In the genomic region with DNA sequence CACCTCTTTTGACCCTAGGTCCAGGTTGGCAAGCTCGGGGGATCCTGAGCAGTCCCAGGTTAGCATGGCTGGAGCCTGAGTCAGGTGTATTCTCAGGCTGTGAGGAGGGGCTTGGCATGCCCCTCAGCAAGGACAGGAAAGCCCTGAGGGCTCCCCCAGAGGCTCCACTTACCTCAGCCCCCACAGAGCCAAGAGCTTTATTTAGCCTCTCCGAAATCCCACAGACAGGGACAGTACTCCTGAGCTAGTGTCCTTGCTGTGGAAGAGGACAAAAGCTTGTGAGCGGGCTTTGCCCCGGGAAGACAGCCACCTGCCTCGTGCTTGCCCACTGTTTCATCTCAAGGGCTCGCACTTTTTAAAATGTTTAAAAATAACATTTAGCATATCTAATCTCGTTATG, we compare ENCODE assay signal across 29 mouse cellular contexts.
A peak's percentile ranks its signal among the peaks of the same experiment; 100 is the strongest.
DNase-seq lines count a peak whose midpoint lies in the region; ATAC-seq and TF ChIP-seq lines count a peak whose summit lies in the region.
"Had no signal": no experiment of that assay in that cellular context is flagged by ENCODE, and none has a peak within 500 bp of the region (broad histone marks: within the 10 kb centered on the region; RNA-seq: fewer than 3 reads in every experiment).

No protein-coding gene starts in this region.

- H3K9me3 ChIP-seq in heart, embryonic 11.5 days (replicated peaks; ENCODE audit: control insufficient read depth, low read length), result no peaks in the 10 kb centered on the region
- no peaks in the 10 kb centered on the region for H3K9me3 ChIP-seq in hindbrain, embryonic 10.5 days
- H3K9me3 ChIP-seq: embryonic facial prominence, embryonic 13.5 days; forebrain, embryonic 12.5 days; heart, embryonic 13.5 days; hindbrain, embryonic 15.5 days; limb, embryonic 12.5 days; midbrain, embryonic 10.5 days had no signal

- H3K27ac ChIP-seq in heart, adult 2 months, result peak overlapping the region; percentile 89
- no peak overlapping the region for H3K27ac ChIP-seq in heart, embryonic 11.5 days (ENCODE audit: low read depth, low read length)
- no peak overlapping the region for H3K27ac ChIP-seq in hindbrain, embryonic 10.5 days
- H3K27ac ChIP-seq: embryonic facial prominence, embryonic 13.5 days; forebrain, embryonic 12.5 days; heart, embryonic 13.5 days; hindbrain, embryonic 15.5 days; limb, embryonic 12.5 days; midbrain, embryonic 10.5 days; stomach, postnatal 0 days had no signal

- no peaks in the 10 kb centered on the region for H3K79me2 ChIP-seq in heart, adult 2 months (replicated peaks; ENCODE audit: control insufficient read depth, insufficient read depth, low read length)

- no peaks in the 10 kb centered on the region for H3K27me3 ChIP-seq in heart, adult 2 months (ENCODE audit: control insufficient read depth, insufficient read depth, low read length)
- H3K27me3 ChIP-seq in heart, embryonic 11.5 days (ENCODE audit: control insufficient read depth, insufficient read depth, low read length), result no peaks in the 10 kb centered on the region
- H3K27me3 ChIP-seq in hindbrain, embryonic 10.5 days (ENCODE audit: insufficient read depth, poor library complexity, severe bottlenecking), result no peaks in the 10 kb centered on the region
- H3K27me3 ChIP-seq: embryonic facial prominence, embryonic 13.5 days; forebrain, embryonic 12.5 days; hindbrain, embryonic 15.5 days; limb, embryonic 12.5 days had no signal

- H3K9ac ChIP-seq in heart, adult 2 months (ENCODE audit: low read depth, low read length), result peak overlapping the region; percentile 33; the same call in 1 of the 2 replicates
- no peak overlapping the region for H3K9ac ChIP-seq in heart, embryonic 11.5 days (ENCODE audit: low read depth, low read length)
- H3K9ac ChIP-seq: embryonic facial prominence, embryonic 13.5 days; forebrain, embryonic 12.5 days; heart, embryonic 13.5 days; hindbrain, embryonic 15.5 days; limb, embryonic 12.5 days; liver, postnatal 0 days had no signal

- ATAC-seq in frontal cortex, adult (ENCODE audit: low TSS enrichment), result peak; percentile 80
- no peak for ATAC-seq in heart, embryonic 11.5 days (replicated peaks; ENCODE audit: insufficient number of reproducible peaks, low FRiP score, low TSS enrichment)
- ATAC-seq: activated CD4-positive, CD25-positive, alpha-beta regulatory T cell, adult 4 months; liver, postnatal 0 days; lung, postnatal 0 days; midbrain, embryonic 16.5 days had no signal

- intact Hi-C loops in heart, adult 2 months (cut with DNase I), result loop anchor here (2.0 to 10.0 kb wide), 3 partner anchors 74 to 450 kb away; no protein-coding TSS in a partner anchor
- intact Hi-C loops in heart, postnatal 14 days (cut with DNase I), result loop anchor here (5.0 kb wide), 1 partner anchor 449 kb away; no protein-coding TSS in a partner anchor

- H3K4me1 ChIP-seq in heart, adult 2 months (ENCODE audit: control insufficient read depth, insufficient read depth, low read length), result no peaks in the 10 kb centered on the region
- H3K4me1 ChIP-seq in heart, embryonic 11.5 days (ENCODE audit: control insufficient read depth, insufficient read depth, low read length), result peaks cover 5% of the 10 kb centered on the region
- peaks cover 7% of the 10 kb centered on the region; the same call in 1 of the 2 replicates for H3K4me1 ChIP-seq in hindbrain, embryonic 10.5 days (replicated peaks)
- H3K4me1 ChIP-seq: embryonic facial prominence, embryonic 13.5 days; hindbrain, embryonic 15.5 days; limb, embryonic 12.5 days had no signal

- no peak for DNase-seq in frontal cortex, postnatal 25 days (ENCODE audit: low spot score in 2 of 2)
- DNase-seq in heart, adult 2 months, result peak; percentile 41 to 74
- DNase-seq in heart, postnatal 14 days, result peak; percentile 32 to 35
- no peak for DNase-seq in adrenal gland, postnatal 14 days
- no peak for DNase-seq in left cerebral cortex, adult 18-20 months (ENCODE audit: low spot score in 2 of 2)
- no peak for DNase-seq in hindbrain, embryonic 10.5 days (ENCODE audit: low spot score)
- DNase-seq: adrenal gland, postnatal 25 days; cerebellum, adult 8-10 months; cerebellum, postnatal 36 days; embryo, embryonic 11 days; kidney, adult 2 months; kidney, postnatal 36 days; layer of hippocampus, postnatal 36 days; liver, postnatal 0 days; right cerebral cortex, adult 18-20 months had no signal

- H3K4me3 ChIP-seq in heart, adult 2 months, result no peak overlapping the region
- H3K4me3 ChIP-seq in heart, embryonic 11.5 days (ENCODE audit: low read depth, low read length), result no peak overlapping the region
- H3K4me3 ChIP-seq in hindbrain, embryonic 10.5 days, result no peak overlapping the region
- H3K4me3 ChIP-seq: embryonic facial prominence, embryonic 13.5 days; erythroblast, embryonic 14.5 days; forebrain, embryonic 12.5 days; heart, embryonic 13.5 days; hindbrain, embryonic 15.5 days; limb, embryonic 12.5 days; midbrain, embryonic 10.5 days had no signal

- WGBS in heart, adult 2 months, result 46% methylated on average over 7 of the region's 7 CpGs
- WGBS in heart, embryonic 11.5 days (ENCODE audit: insufficient replicate concordance), result 62% methylated on average over 7 of the region's 7 CpGs
- WGBS in hindbrain, embryonic 10.5 days, result 84% methylated on average over 7 of the region's 7 CpGs

- TF ChIP-seq CTCF in heart, adult 2 months (IDR thresholded peaks at IDR 0.05), result no peak

- no peak for TF ChIP-seq POLR2A in heart, adult 2 months (IDR thresholded peaks at IDR 0.05; ENCODE audit: insufficient read depth, low read depth, low read length)

- TF ChIP-seq EP300 in heart, adult 2 months (IDR thresholded peaks at IDR 0.05; ENCODE audit: insufficient read depth, low read depth, low read length), result peak; percentile 77; the same call in 1 of the 2 replicates

- H3K36me3 ChIP-seq in heart, adult 2 months (ENCODE audit: control insufficient read depth, insufficient read depth, low read length), result no peaks in the 10 kb centered on the region
- no peaks in the 10 kb centered on the region for H3K36me3 ChIP-seq in heart, embryonic 11.5 days (ENCODE audit: control insufficient read depth, insufficient read depth, low read length)
- no peaks in the 10 kb centered on the region for H3K36me3 ChIP-seq in hindbrain, embryonic 10.5 days
- H3K36me3 ChIP-seq: embryonic facial prominence, embryonic 13.5 days; forebrain, embryonic 12.5 days; heart, embryonic 13.5 days; hindbrain, embryonic 15.5 days; limb, embryonic 12.5 days; midbrain, embryonic 10.5 days had no signal

- no peak overlapping the region for H3K4me2 ChIP-seq in heart, embryonic 11.5 days
- H3K4me2 ChIP-seq: embryonic facial prominence, embryonic 13.5 days; forebrain, embryonic 12.5 days; heart, embryonic 13.5 days; hindbrain, embryonic 15.5 days; limb, embryonic 12.5 days; liver, embryonic 11.5 days had no signal

Comparison
In these comparisons a context has a peak if more than half of its experiments do, and no peak if none do; other contexts are left out.
1. DNase-seq: peak in heart, adult 2 months (2 of 2) and heart, postnatal 14 days (2 of 2); none in frontal cortex, postnatal 25 days (0 of 2), adrenal gland, postnatal 14 days (single experiment), left cerebral cortex, adult 18-20 months (0 of 2) and hindbrain, embryonic 10.5 days (single experiment).